Mouse (Mus musculus) regulatory T cell (primary cell): ENCODE measurements around the gene Kif5c.

Source experiments
- in situ Hi-C: fragments of 300-600 bp; cut with MboI, MseI; formaldehyde crosslinking; loops from one replicate; pipeline ENCODE4 v1.15.1; 2025; ENCODE audit warnings: high pct_unique_total_duplicates

Gene Kif5c

GRCm38 (mm10) chr2:49671753-49672500, 52.8 kb downstream of the Kif5c start:
- in situ Hi-C loops, result no loop called here

- in situ Hi-C loops, result no loop called here
Measured at GRCm38 (mm10) chr2:49672501-49672874, 53.4 kb downstream of the Kif5c start.

- in situ Hi-C loops, result no loop called here
Measured at GRCm38 (mm10) chr2:49676020-49676419, 56.9 kb downstream of the Kif5c start.

- in situ Hi-C loops, result no loop called here
Measured at GRCm38 (mm10) chr2:49678386-49678785, 59.3 kb downstream of the Kif5c start.

GRCm38 (mm10) chr2:49679135-49679964, 60.3 kb downstream of the Kif5c start:
- in situ Hi-C loops, result no loop called here

- in situ Hi-C loops, result no loop called here
Measured at GRCm38 (mm10) chr2:49682754-49683153, 63.7 kb downstream of the Kif5c start.

- in situ Hi-C loops, result no loop called here
Measured at GRCm38 (mm10) chr2:49684808-49685207, 65.7 kb downstream of the Kif5c start.

GRCm38 (mm10) chr2:49690421-49690826, 71.3 kb downstream of the Kif5c start:
- in situ Hi-C loops, result no loop called here

GRCm38 (mm10) chr2:49691441-49691840, 72.3 kb downstream of the Kif5c start:
- in situ Hi-C loops, result no loop called here

GRCm38 (mm10) chr2:49694727-49695126, 75.6 kb downstream of the Kif5c start:
- in situ Hi-C loops, result no loop called here

GRCm38 (mm10) chr2:49695461-49695860, 76.4 kb downstream of the Kif5c start:
- in situ Hi-C loops, result no loop called here

- in situ Hi-C loops, result no loop called here
Measured at GRCm38 (mm10) chr2:49698851-49699250, 79.8 kb downstream of the Kif5c start.

- in situ Hi-C loops, result loop anchor here (10.0 kb wide), 1 partner anchor 266 kb away; no protein-coding TSS in a partner anchor
Measured at GRCm38 (mm10) chr2:49700176-49700971, 81.3 kb downstream of the Kif5c start.

- in situ Hi-C loops, result no loop called here
Measured at GRCm38 (mm10) chr2:49710223-49710622, 91.1 kb downstream of the Kif5c start.

GRCm38 (mm10) chr2:49711693-49712092, 92.6 kb downstream of the Kif5c start:
- in situ Hi-C loops, result no loop called here

- in situ Hi-C loops, result no loop called here
Measured at GRCm38 (mm10) chr2:49712336-49712887, 93.3 kb downstream of the Kif5c start.

GRCm38 (mm10) chr2:49716490-49716889, 97.4 kb downstream of the Kif5c start:
- in situ Hi-C loops, result no loop called here

GRCm38 (mm10) chr2:49717437-49718116, 98.5 kb downstream of the Kif5c start:
- in situ Hi-C loops, result no loop called here

GRCm38 (mm10) chr2:49718492-49718891, 99.4 kb downstream of the Kif5c start:
- in situ Hi-C loops, result no loop called here

- in situ Hi-C loops, result no loop called here
Measured at GRCm38 (mm10) chr2:49718935-49719850, 100.1 kb downstream of the Kif5c start.
